Mouse (Mus musculus): ENCODE data around the gene Sacs.
A peak's percentile ranks its signal among the peaks of the same experiment; 100 is the strongest.

Gene Sacs

GRCm38 (mm10) chr14:61242611-61243010 lies 104.4 kb downstream of the Sacs start:
- peak; percentile 48 to 64 for DNase-seq

- DNase-seq: no peak
Measured at GRCm38 (mm10) chr14:61246444-61246843, 108.2 kb downstream of the Sacs start.

GRCm38 (mm10) chr14:61252596-61253388 lies 114.5 kb downstream of the Sacs start:
- DNase-seq: no peak

- DNase-seq: peak in 1 of 2 experiments; percentile 32
Measured at GRCm38 (mm10) chr14:61258352-61258751, 120.1 kb downstream of the Sacs start, which contains the start of gene Sgcg. Sgcg (minus strand) TSS chr14:61258490.

GRCm38 (mm10) chr14:61259084-61259483 lies 120.8 kb downstream of the Sacs start:
- no peak for DNase-seq

- peak; percentile 75 to 78 for DNase-seq
Measured at GRCm38 (mm10) chr14:61267908-61268475, 129.7 kb downstream of the Sacs start.

GRCm38 (mm10) chr14:61274414-61275198 lies 136.3 kb downstream of the Sacs start:
- DNase-seq: no peak

- DNase-seq: peak; percentile 61 to 62
Measured at GRCm38 (mm10) chr14:61277285-61277684, 139.0 kb downstream of the Sacs start.

- DNase-seq: no peak
Measured at GRCm38 (mm10) chr14:61278676-61279300, 140.5 kb downstream of the Sacs start.

- no peak for DNase-seq
Measured at GRCm38 (mm10) chr14:61288606-61289286, 150.5 kb downstream of the Sacs start.
